Mouse (Mus musculus): ENCODE measurements around the gene Megf8. TPM values are rescaled to one million over a fixed set of nuclear protein-coding genes. Genes with fewer than 3 reads are reported as not detected.
"Not testable (repeated sequence)": the region's sequence is repeated elsewhere in the genome, so short reads cannot be mapped to it uniquely, and the experiment has no call there.

Gene Megf8
- polyA plus RNA-seq, 1 experiment from 2014 or later, result 16.6 TPM

GRCm38 (mm10) chr7:25306614-25306996, 10.4 kb upstream of the Megf8 start:
- 45% methylated on average over 2 of the region's 2 CpGs for WGBS
- Histone ChIP-seq H3K36me3 (replicated peaks) (no peaks in the 10 kb centered on the region), H3K9me3 (no peaks in the 10 kb centered on the region), H3K27ac (no peak overlapping the region), H3K4me3 (peak overlapping the region; percentile 62), H3K4me1 (peaks cover 25% of the 10 kb centered on the region), H3K27me3 (ENCODE audit: poor library complexity, severe bottlenecking) (peaks cover 69% of the 10 kb centered on the region)
- no peak for DNase-seq (ENCODE audit: extremely low spot score, low spot score)

- Histone ChIP-seq H3K36me3 (replicated peaks) (no peaks in the 10 kb centered on the region), H3K9me3 (no peaks in the 10 kb centered on the region), H3K4me3 (no peak overlapping the region), H3K4me1 (peaks cover 21% of the 10 kb centered on the region), H3K27ac (no peak overlapping the region), H3K27me3 (ENCODE audit: poor library complexity, severe bottlenecking) (peaks cover 77% of the 10 kb centered on the region)
- WGBS, result 65% methylated on average over 17 of the region's 17 CpGs
- DNase-seq (ENCODE audit: extremely low spot score, low spot score), result no peak
Observed at GRCm38 (mm10) chr7:25308702-25309318, 8.2 kb upstream of the Megf8 start.

DNA sequence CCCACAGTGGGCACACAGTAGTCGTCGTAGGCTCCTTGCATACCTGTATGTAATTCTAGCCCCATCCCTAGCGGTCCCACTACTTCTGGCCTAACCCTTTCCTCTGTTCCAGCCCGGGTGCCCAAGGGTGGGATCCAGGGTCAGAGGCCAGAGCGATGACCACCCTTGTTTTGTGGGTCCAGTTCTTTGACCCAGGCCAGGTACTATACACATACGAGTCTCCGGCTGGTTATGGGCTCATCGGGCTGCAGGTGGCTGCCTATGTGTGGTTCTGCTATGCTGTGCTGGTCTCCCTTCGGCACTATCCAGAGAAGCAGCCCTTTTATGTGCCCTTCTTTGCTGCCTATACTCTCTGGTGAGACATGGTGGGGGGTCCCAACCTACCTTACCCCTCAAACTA, 7.5 kb upstream of the Megf8 start:
- Histone ChIP-seq H3K4me3 (no peak overlapping the region), H3K4me1 (peaks cover 22% of the 10 kb centered on the region), H3K36me3 (replicated peaks) (no peaks in the 10 kb centered on the region), H3K27ac (no peak overlapping the region), H3K27me3 (ENCODE audit: poor library complexity, severe bottlenecking) (peaks cover 81% of the 10 kb centered on the region), H3K9me3 (no peaks in the 10 kb centered on the region)
- WGBS, result 92% methylated on average over 9 of the region's 9 CpGs
- no peak for DNase-seq (ENCODE audit: extremely low spot score, low spot score)

DNA sequence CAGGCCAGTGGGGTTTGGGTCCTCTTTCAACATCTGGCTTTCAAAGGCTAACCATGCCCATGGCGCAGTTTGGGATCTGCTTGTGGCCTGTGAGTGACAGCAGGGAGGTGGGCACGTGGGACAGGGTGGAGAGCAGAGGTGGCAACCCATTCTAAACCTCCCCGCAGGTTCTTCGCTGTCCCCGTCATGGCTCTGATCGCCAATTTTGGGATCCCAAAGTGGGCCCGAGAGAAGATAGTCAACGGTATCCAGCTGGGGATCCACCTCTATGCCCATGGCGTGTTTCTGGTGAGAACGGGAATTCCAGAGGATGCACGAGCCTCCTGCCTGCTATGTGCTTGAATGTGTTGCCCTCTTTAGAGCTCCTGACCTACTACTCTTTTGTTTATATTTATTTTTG, 5.8 kb upstream of the Megf8 start:
- no peak overlapping the region for H3K4me3 ChIP-seq

DNA sequence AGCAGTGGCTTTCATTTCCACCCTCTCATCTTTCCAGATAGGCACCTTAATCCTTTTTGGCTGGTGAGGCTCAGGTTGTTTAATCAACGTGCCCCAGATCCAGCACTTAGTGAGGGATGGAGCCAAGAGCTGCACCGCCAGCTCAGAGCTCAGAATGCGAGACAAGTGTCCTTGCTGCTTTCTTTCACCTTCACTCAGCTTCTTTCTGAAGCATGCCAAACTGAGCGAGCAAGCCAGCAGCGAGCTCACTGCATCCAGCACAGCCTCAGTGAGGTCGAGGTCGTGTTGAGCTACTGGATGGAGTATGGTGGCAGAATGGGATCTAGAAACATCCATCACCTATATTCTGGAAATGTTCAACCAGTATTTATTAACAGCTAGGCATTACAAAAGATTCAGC, 3.6 kb upstream of the Megf8 start:
- no peak for DNase-seq (ENCODE audit: extremely low spot score, low spot score)
- WGBS, result 48% methylated on average over 7 of the region's 7 CpGs
- H3K4me1 ChIP-seq, result peaks cover 39% of the 10 kb centered on the region
- H3K9me3 ChIP-seq, result no peaks in the 10 kb centered on the region
- peaks cover 67% of the 10 kb centered on the region for H3K27me3 ChIP-seq (ENCODE audit: poor library complexity, severe bottlenecking)
- no peaks in the 10 kb centered on the region for H3K36me3 ChIP-seq (replicated peaks)
- no peak overlapping the region for H3K4me3 ChIP-seq
- no peak overlapping the region for H3K27ac ChIP-seq

More for the DNA sequence above, 5.8 kb upstream of the Megf8 start:
- no peak overlapping the region for H3K27ac ChIP-seq
- DNase-seq (ENCODE audit: extremely low spot score, low spot score), result no peak
- H3K27me3 ChIP-seq (ENCODE audit: poor library complexity, severe bottlenecking), result peaks cover 86% of the 10 kb centered on the region
- H3K9me3 ChIP-seq, result no peaks in the 10 kb centered on the region
- no peaks in the 10 kb centered on the region for H3K36me3 ChIP-seq (replicated peaks)
- WGBS, result 84% methylated on average over 11 of the region's 11 CpGs
- peaks cover 28% of the 10 kb centered on the region for H3K4me1 ChIP-seq

GRCm38 (mm10) chr7:25314606-25315305, 2.2 kb upstream of the Megf8 start:
- Histone ChIP-seq H3K9me3 (no peaks in the 10 kb centered on the region), H3K27me3 (ENCODE audit: poor library complexity, severe bottlenecking) (peaks cover 53% of the 10 kb centered on the region), H3K4me1 (peaks cover 44% of the 10 kb centered on the region), H3K4me3 (peak overlapping the region; percentile 78), H3K36me3 (replicated peaks) (peaks cover 5% of the 10 kb centered on the region), H3K27ac (peak overlapping the region; percentile 92)
- no peak for DNase-seq (ENCODE audit: extremely low spot score, low spot score)
- under 1% methylated on average over 51 of the region's 51 CpGs for WGBS

- Histone ChIP-seq H3K9me3 (no peaks in the 10 kb centered on the region), H3K4me1 (peaks cover 44% of the 10 kb centered on the region), H3K4me3 (peak overlapping the region; percentile 78), H3K27ac (peak overlapping the region; percentile 92), H3K36me3 (replicated peaks) (peaks cover 8% of the 10 kb centered on the region), H3K27me3 (ENCODE audit: poor library complexity, severe bottlenecking) (peaks cover 53% of the 10 kb centered on the region)
- WGBS, result under 1% methylated on average over 69 of the region's 69 CpGs
- no peak for DNase-seq (ENCODE audit: extremely low spot score, low spot score)
Observed at GRCm38 (mm10) chr7:25315306-25316041, 1.5 kb upstream of the Megf8 start.

DNA sequence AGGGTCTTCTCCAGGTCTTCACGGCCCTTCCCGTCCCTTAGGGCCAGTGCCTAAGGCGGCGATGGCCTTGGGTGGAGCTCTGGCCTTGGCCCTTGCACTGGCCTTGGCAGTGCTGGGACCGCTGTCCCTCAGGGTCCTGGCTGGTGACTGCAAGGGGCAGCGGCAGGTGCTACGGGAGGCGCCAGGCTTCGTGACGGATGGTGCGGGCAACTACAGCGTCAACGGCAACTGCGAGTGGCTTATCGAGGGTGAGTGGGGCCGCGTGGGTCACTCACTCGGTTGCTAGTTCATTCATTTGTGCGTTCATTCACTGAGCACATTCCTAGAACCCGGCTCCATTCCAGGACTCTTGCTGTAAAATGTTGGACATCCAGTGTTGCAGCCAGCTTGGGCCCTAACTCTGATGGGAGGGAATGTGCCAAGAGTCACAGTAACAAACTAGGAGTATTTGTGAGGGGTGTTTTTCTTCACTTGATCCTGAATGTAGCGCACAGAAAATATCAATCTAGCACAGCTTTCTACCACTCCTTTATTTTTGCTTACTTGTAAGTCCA, 559 bp downstream of the Megf8 start:
- peaks cover 57% of the 10 kb centered on the region for H3K4me1 ChIP-seq
- H3K9me3 ChIP-seq, result no peaks in the 10 kb centered on the region
- DNase-seq (ENCODE audit: extremely low spot score, low spot score), result no peak
- WGBS, result 19% methylated on average over 21 of the region's 21 CpGs
- H3K4me3 ChIP-seq, result peak overlapping the region; percentile 78
- H3K36me3 ChIP-seq (replicated peaks), result peaks cover 8% of the 10 kb centered on the region
- peaks cover 37% of the 10 kb centered on the region for H3K27me3 ChIP-seq (ENCODE audit: poor library complexity, severe bottlenecking)
- H3K27ac ChIP-seq, result peak overlapping the region; percentile 92

- H3K36me3 ChIP-seq (replicated peaks), result peaks cover 30% of the 10 kb centered on the region
- DNase-seq (ENCODE audit: extremely low spot score, low spot score), result peak; percentile 76
- H3K9me3 ChIP-seq, result 0 out of 2 replicates have a peak, but pooled peaks cover 2% of the 10 kb centered on the region
- peak overlapping the region; percentile 36 for H3K4me3 ChIP-seq
- 1% methylated on average over 6 of the region's 6 CpGs for WGBS
- peak overlapping the region; percentile 89 for H3K27ac ChIP-seq
- H3K4me1 ChIP-seq, result peaks cover 36% of the 10 kb centered on the region
- H3K27me3 ChIP-seq (ENCODE audit: poor library complexity, severe bottlenecking), result no peaks in the 10 kb centered on the region
Observed at GRCm38 (mm10) chr7:25322058-25322484, 5.1 kb downstream of the Megf8 start.

- no peak overlapping the region for H3K27ac ChIP-seq
- H3K9me3 ChIP-seq, result 0 out of 2 replicates have a peak, but pooled peaks cover 2% of the 10 kb centered on the region
- no peak overlapping the region for H3K4me3 ChIP-seq
- DNase-seq (ENCODE audit: extremely low spot score, low spot score), result no peak
- no peaks in the 10 kb centered on the region for H3K27me3 ChIP-seq (ENCODE audit: poor library complexity, severe bottlenecking)
- peaks cover 26% of the 10 kb centered on the region for H3K4me1 ChIP-seq
- WGBS, result 94% methylated on average over 2 of the region's 2 CpGs
- peaks cover 41% of the 10 kb centered on the region for H3K36me3 ChIP-seq (replicated peaks)
Observed at GRCm38 (mm10) chr7:25323219-25323618, 6.3 kb downstream of the Megf8 start.

DNA sequence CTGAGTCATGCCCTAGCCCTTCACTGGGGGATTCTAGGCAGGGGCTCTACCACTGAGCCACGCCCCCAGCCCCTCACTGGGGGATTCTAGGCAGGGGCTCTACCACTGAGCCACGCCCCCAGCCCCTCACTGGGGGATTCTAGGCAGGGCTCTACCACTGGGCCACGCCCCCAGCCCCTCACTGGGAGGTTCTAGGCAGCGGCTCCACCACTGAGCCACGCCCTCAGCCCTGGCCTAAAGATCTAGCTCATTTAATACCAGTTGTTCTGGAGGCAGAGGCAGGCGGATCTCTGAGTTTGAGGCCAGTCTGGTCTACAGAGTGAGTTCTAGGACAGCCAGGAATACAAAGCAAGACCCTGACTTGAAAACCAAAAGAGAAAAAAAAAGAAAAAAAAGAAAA, 8.5 kb downstream of the Megf8 start:
- Histone ChIP-seq H3K36me3 (replicated peaks) (peaks cover 51% of the 10 kb centered on the region), H3K4me1 (peaks cover 24% of the 10 kb centered on the region)
- not testable (repeated sequence) for H3K4me3 ChIP-seq; H3K27me3 ChIP-seq (ENCODE audit: poor library complexity, severe bottlenecking); H3K27ac ChIP-seq; DNase-seq (ENCODE audit: extremely low spot score, low spot score); H3K9me3 ChIP-seq
- WGBS, result 93% methylated on average over 6 of the region's 6 CpGs

- peaks cover 59% of the 10 kb centered on the region for H3K36me3 ChIP-seq (replicated peaks)
- 0 out of 2 replicates have a peak, but pooled peaks cover 2% of the 10 kb centered on the region for H3K9me3 ChIP-seq
- peaks cover 20% of the 10 kb centered on the region for H3K4me1 ChIP-seq
- no peak overlapping the region for H3K4me3 ChIP-seq
- WGBS, result 80% methylated on average over 8 of the region's 8 CpGs
- no peak overlapping the region for H3K27ac ChIP-seq
- H3K27me3 ChIP-seq (ENCODE audit: poor library complexity, severe bottlenecking), result no peaks in the 10 kb centered on the region
- DNase-seq (ENCODE audit: extremely low spot score, low spot score), result no peak
Observed at GRCm38 (mm10) chr7:25326233-25326632, 9.3 kb downstream of the Megf8 start.

Measured in forebrain, embryonic 10.5 days (tissue).